Mouse (Mus musculus) cortical plate, adult 2 months (tissue): ENCODE results near the gene Kifc3.

ENCODE experiments used
- CTCF ChIP-seq: fragments of 200-500 bp; IDR thresholded peaks from 2 replicates; pipeline ENCODE4 v1.5.1; 2011; ENCODE audit warnings: mild to moderate bottlenecking, control low read depth, low read length; ENCODE audit not compliant: insufficient read depth; ENCODE audit errors: extremely low read depth
- POLR2A ChIP-seq: fragments of 200-500 bp; IDR thresholded peaks from 2 replicates; pipeline ENCODE4 v1.6.1; 2011; ENCODE audit warnings: mild to moderate bottlenecking, low read length, control low read depth; ENCODE audit not compliant: insufficient read depth; ENCODE audit errors: extremely low read depth

DNA sequence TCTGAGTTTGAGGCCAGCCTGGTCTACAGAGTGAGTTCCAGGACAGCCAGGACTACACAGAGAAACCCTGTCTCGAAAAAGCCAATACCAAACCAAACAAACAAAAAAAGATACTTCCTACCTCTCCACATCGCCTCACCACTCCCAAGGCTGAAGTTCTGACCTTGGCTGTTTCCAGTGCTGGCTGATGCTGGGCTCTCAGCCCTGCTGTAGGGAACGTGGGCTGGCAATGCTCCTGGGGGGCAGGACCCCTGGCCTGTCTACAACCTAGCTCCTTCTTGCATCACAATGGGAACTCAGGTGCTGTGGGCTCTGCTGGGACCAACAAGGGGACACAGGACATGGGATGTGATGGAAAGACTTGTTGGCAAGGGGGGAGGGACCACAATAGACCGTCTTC lies 89.5 kb downstream of the Kifc3 start:
- no peak for TF ChIP-seq CTCF
- no peak for TF ChIP-seq POLR2A
